Mouse (Mus musculus): ENCODE results near the gene Rsl1. TPM values are rescaled to one million over a fixed set of nuclear protein-coding genes. Genes with fewer than 3 reads are reported as not detected.
"Not testable (repeated sequence)": the region's sequence is repeated elsewhere in the genome, so short reads cannot be mapped to it uniquely, and the experiment has no call there.

Rsl1 gene
- total RNA-seq (2012; rRNA removed) (0.12 TPM in 1 of 2 replicates, not detected in the other), polyA plus RNA-seq (2012; ENCODE audit: insufficient read depth in 1 of 2, insufficient read length in 2 of 2, low read depth in 1 of 2, low replicate concordance in 2 of 2, missing spikeins in 1 of 2) (not detected)

- H3K27ac ChIP-seq (ENCODE audit: control insufficient read depth, low read depth, low read length); H3K4me1 ChIP-seq (ENCODE audit: control insufficient read depth in 1 of 2, insufficient read depth in 2 of 2, low read length in 2 of 2); H3K9ac ChIP-seq (ENCODE audit: control insufficient read depth, low read depth, low read length, poor library complexity, severe bottlenecking); H3K27me3 ChIP-seq (ENCODE audit: control insufficient read depth in 1 of 2, insufficient read depth in 2 of 2, low read length in 2 of 2); H3K36me3 ChIP-seq (ENCODE audit: control insufficient read depth in 1 of 2, insufficient read depth in 2 of 2, low read length in 2 of 2); H3K9me3 ChIP-seq (replicated peaks; ENCODE audit: insufficient read depth, low read length); DNase-seq (ENCODE audit: low read depth, low spot score); H3K4me3 ChIP-seq (ENCODE audit: control insufficient read depth in 1 of 2, insufficient read depth in 1 of 2, low read depth in 2 of 2, low read length in 2 of 2); H3K79me2 ChIP-seq (ENCODE audit: control insufficient read depth, insufficient read depth, low read length, poor library complexity): not testable (repeated sequence)
Observed at GRCm38 (mm10) chr13:67172991-67173722, at the start of gene Rsl1. Gene Rsl1 (plus strand): TSS chr13:67173182.

DNA sequence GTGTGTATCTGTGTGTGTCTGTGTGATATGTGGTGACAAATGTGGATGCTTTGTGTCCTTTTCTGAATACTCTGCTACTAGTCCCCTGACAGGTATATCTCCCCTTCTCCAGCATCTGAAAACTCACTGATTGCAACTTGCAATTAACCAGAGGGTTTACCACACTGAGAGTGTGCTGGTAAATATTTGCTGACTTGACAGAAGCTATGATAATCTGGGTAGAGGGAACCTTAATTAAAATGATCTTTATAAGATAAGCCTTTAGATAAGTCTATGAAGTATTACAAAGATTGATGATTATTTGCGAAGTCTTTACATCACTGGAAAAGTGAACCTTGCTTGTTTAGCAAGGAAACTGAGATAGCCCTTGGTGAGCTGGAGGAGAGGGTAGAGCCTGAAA is 48.5 kb upstream of the Rsl1 start:
- Histone ChIP-seq H3K36me3 (ENCODE audit: control insufficient read depth in 1 of 2, insufficient read depth in 2 of 2, low read length in 2 of 2) (no peaks in the 10 kb centered on the region; a peak in 1 of 4 replicates), H3K4me3 (ENCODE audit: control insufficient read depth in 1 of 2, insufficient read depth in 1 of 2, low read depth in 2 of 2, low read length in 2 of 2) (no peak overlapping the region), H3K9ac (ENCODE audit: control insufficient read depth, low read depth, low read length, poor library complexity, severe bottlenecking) (no peak overlapping the region), H3K9me3 (replicated peaks; ENCODE audit: insufficient read depth, low read length) (no peaks in the 10 kb centered on the region), H3K4me1 (ENCODE audit: control insufficient read depth in 1 of 2, insufficient read depth in 2 of 2, low read length in 2 of 2) (no peaks in the 10 kb centered on the region), H3K27me3 (ENCODE audit: control insufficient read depth in 1 of 2, insufficient read depth in 2 of 2, low read length in 2 of 2) (no peaks in the 10 kb centered on the region), H3K79me2 (ENCODE audit: control insufficient read depth, insufficient read depth, low read length, poor library complexity) (no peaks in the 10 kb centered on the region), H3K27ac (ENCODE audit: control insufficient read depth, low read depth, low read length) (no peak overlapping the region)
- no peak for TF ChIP-seq ZNF384 (IDR thresholded peaks at IDR 0.05; ENCODE audit: low read depth, low read length)
- TF ChIP-seq CTCF (IDR thresholded peaks at IDR 0.05 in 2 of 3, conservative IDR thresholded peaks at IDR 0.05 in 1 of 3; ENCODE audit: control insufficient read depth in 1 of 3, insufficient read depth in 1 of 3, low read depth in 2 of 3, low read length in 3 of 3, poor library complexity in 1 of 3, severe bottlenecking in 1 of 3), result no peak
- DNase-seq (ENCODE audit: low read depth, low spot score), result no peak

- H3K79me2 ChIP-seq (ENCODE audit: control insufficient read depth, insufficient read depth, low read length, poor library complexity); H3K4me1 ChIP-seq (ENCODE audit: control insufficient read depth in 1 of 2, insufficient read depth in 2 of 2, low read length in 2 of 2); H3K27ac ChIP-seq (ENCODE audit: control insufficient read depth, low read depth, low read length); DNase-seq (ENCODE audit: low read depth, low spot score); H3K27me3 ChIP-seq (ENCODE audit: control insufficient read depth in 1 of 2, insufficient read depth in 2 of 2, low read length in 2 of 2); H3K9ac ChIP-seq (ENCODE audit: control insufficient read depth, low read depth, low read length, poor library complexity, severe bottlenecking); H3K36me3 ChIP-seq (ENCODE audit: control insufficient read depth in 1 of 2, insufficient read depth in 2 of 2, low read length in 2 of 2); H3K9me3 ChIP-seq (replicated peaks; ENCODE audit: insufficient read depth, low read length): not testable (repeated sequence)
- peak overlapping the region in 1 of 2 experiments; percentile 77; a peak in 2 of 4 replicates for H3K4me3 ChIP-seq (ENCODE audit: control insufficient read depth in 1 of 2, insufficient read depth in 1 of 2, low read depth in 2 of 2, low read length in 2 of 2)
Observed at GRCm38 (mm10) chr13:67127507-67127906, 45.5 kb upstream of the Rsl1 start.

GRCm38 (mm10) chr13:67128038-67128721 is 44.8 kb upstream of the Rsl1 start:
- H3K9me3 ChIP-seq (replicated peaks; ENCODE audit: insufficient read depth, low read length), result no peaks in the 10 kb centered on the region
- DNase-seq (ENCODE audit: low read depth, low spot score), result peak; percentile 90
- no peaks in the 10 kb centered on the region; a peak in 1 of 4 replicates for H3K36me3 ChIP-seq (ENCODE audit: control insufficient read depth in 1 of 2, insufficient read depth in 2 of 2, low read length in 2 of 2)
- H3K27ac ChIP-seq (ENCODE audit: control insufficient read depth, low read depth, low read length), result 0 out of 2 replicates have a peak overlapping the region, but pooled peaks have one; percentile 37
- no peaks in the 10 kb centered on the region for H3K4me1 ChIP-seq (ENCODE audit: control insufficient read depth in 1 of 2, insufficient read depth in 2 of 2, low read length in 2 of 2)
- H3K27me3 ChIP-seq (ENCODE audit: control insufficient read depth in 1 of 2, insufficient read depth in 2 of 2, low read length in 2 of 2), result no peaks in the 10 kb centered on the region
- H3K9ac ChIP-seq (ENCODE audit: control insufficient read depth, low read depth, low read length, poor library complexity, severe bottlenecking), result peak overlapping the region; percentile 76
- H3K79me2 ChIP-seq (ENCODE audit: control insufficient read depth, insufficient read depth, low read length, poor library complexity), result no peaks in the 10 kb centered on the region
- H3K4me3 ChIP-seq (ENCODE audit: control insufficient read depth in 1 of 2, insufficient read depth in 1 of 2, low read depth in 2 of 2, low read length in 2 of 2), result peak overlapping the region; percentile 77 to 82
- TF ChIP-seq TAL1 (IDR thresholded peaks at IDR 0.05; ENCODE audit: low read length) (no peak), GATA1 (IDR thresholded peaks at IDR 0.05; ENCODE audit: low read depth, low read length) (0 out of 2 replicates have a peak, but pooled peaks have one; percentile 20), POLR2A (IDR thresholded peaks at IDR 0.05; ENCODE audit: control insufficient read depth in 1 of 2, insufficient read depth in 1 of 2, low read depth in 1 of 2, low read length in 2 of 2, poor library complexity in 1 of 2) (peak in 1 of 2 experiments; percentile 69; a peak in 2 of 4 replicates), MYC (IDR thresholded peaks at IDR 0.05; ENCODE audit: low read depth, low read length) (peak; percentile 55; the same call in 1 of the 2 replicates), ETS1 (IDR thresholded peaks at IDR 0.05; ENCODE audit: low read depth, low read length) (0 out of 2 replicates have a peak, but pooled peaks have one; percentile 23), TCF12 (IDR thresholded peaks at IDR 0.05; ENCODE audit: low read depth, low read length) (peak; percentile 18; the same call in 1 of the 2 replicates), TBP (IDR thresholded peaks at IDR 0.05; ENCODE audit: low read depth, low read length) (peak; percentile 67), ZNF384 (IDR thresholded peaks at IDR 0.05; ENCODE audit: low read depth, low read length) (no peak), KAT2A (conservative IDR thresholded peaks at IDR 0.05; ENCODE audit: low read depth, low read length) (peak; percentile 84), USF2 (IDR thresholded peaks at IDR 0.05; ENCODE audit: borderline replicate concordance in 1 of 2, insufficient read depth in 1 of 2, low read depth in 1 of 2, low read length in 2 of 2) (no peak), ZKSCAN1 (IDR thresholded peaks at IDR 0.05; ENCODE audit: low read depth, low read length) (no peak), E2F4 (IDR thresholded peaks at IDR 0.05; ENCODE audit: borderline replicate concordance, low read depth, low read length) (no peak), SIN3A (IDR thresholded peaks at IDR 0.05; ENCODE audit: low read length) (peak; percentile 89), USF1 (IDR thresholded peaks at IDR 0.05; ENCODE audit: low read depth, low read length) (no peak), JUND (IDR thresholded peaks at IDR 0.05; ENCODE audit: low read depth, low read length) (no peak), CTCF (IDR thresholded peaks at IDR 0.05 in 2 of 3, conservative IDR thresholded peaks at IDR 0.05 in 1 of 3; ENCODE audit: control insufficient read depth in 1 of 3, insufficient read depth in 1 of 3, low read depth in 2 of 3, low read length in 3 of 3, poor library complexity in 1 of 3, severe bottlenecking in 1 of 3) (peak in 1 of 3 experiments; percentile 9; a peak in 1 of 6 replicates)

Data from MEL (cell line).